Mouse (Mus musculus): ENCODE measurements at regions not wholly inside any gene's neighbourhood (a gene's known extent, or its start where the extent isn't known, plus 50 kb on each side); places are given as distances from the start of the nearest gene placed in this dataset.

GRCm38 (mm10) chr14:54145743-54146741 is 107.9 kb downstream of the Dad1 start:
- H3K4me3 ChIP-seq (ENCODE audit: control insufficient read depth, insufficient read depth, low read length) = no peak overlapping the region
- DNase-seq = peak; percentile 17
- H3K4me1 ChIP-seq (replicated peaks; ENCODE audit: control insufficient read depth, insufficient read depth, low read length) = peaks cover 37% of the 10 kb centered on the region
- no peaks in the 10 kb centered on the region for H3K27me3 ChIP-seq (ENCODE audit: control insufficient read depth, insufficient read depth, low read length)
- WGBS = 73% methylated on average over 10 of the region's 11 CpGs
- H3K36me3 ChIP-seq (ENCODE audit: control insufficient read depth, insufficient read depth, low read length) = peaks cover 14% of the 10 kb centered on the region; the same call in 1 of the 2 replicates
- TF ChIP-seq POLR2A (IDR thresholded peaks at IDR 0.05; ENCODE audit: control insufficient read depth, extremely low read depth, insufficient read depth, low read length, poor library complexity) = no peak
- TF ChIP-seq CTCF (IDR thresholded peaks at IDR 0.05; ENCODE audit: borderline replicate concordance, control insufficient read depth, extremely low read depth, insufficient read depth, low read length, poor library complexity) = no peak
- H3K27ac ChIP-seq (ENCODE audit: control insufficient read depth, insufficient read depth, low read length) = peak overlapping the region; percentile 2; the same call in 1 of the 2 replicates

DNA sequence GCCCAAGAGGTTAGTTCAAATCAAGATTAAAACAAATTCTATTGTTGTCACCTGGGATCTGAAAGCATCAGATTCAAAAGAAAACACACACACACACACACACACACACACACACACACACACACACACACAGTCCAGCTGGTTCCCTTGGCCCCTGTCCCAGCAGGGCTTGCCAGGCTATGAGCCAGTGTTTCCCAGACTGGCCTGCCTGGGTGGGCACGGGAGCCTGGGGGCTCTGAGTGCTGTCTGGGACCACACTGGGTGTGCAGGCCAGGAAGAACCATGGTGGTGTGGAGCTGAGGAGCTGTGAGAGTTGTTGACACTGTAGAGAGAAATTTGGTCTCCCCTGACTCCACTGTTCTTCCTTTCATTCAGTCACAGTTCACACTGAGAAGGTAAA is 110.1 kb downstream of the Dad1 start:
- TF ChIP-seq CTCF (IDR thresholded peaks at IDR 0.05; ENCODE audit: borderline replicate concordance, control insufficient read depth, extremely low read depth, insufficient read depth, low read length, poor library complexity) (no peak), POLR2A (IDR thresholded peaks at IDR 0.05; ENCODE audit: control insufficient read depth, extremely low read depth, insufficient read depth, low read length, poor library complexity) (no peak)
- Histone ChIP-seq H3K4me3 (ENCODE audit: control insufficient read depth, insufficient read depth, low read length) (no peak overlapping the region), H3K27ac (ENCODE audit: control insufficient read depth, insufficient read depth, low read length) (no peak overlapping the region), H3K27me3 (ENCODE audit: control insufficient read depth, insufficient read depth, low read length) (no peaks in the 10 kb centered on the region), H3K4me1 (replicated peaks; ENCODE audit: control insufficient read depth, insufficient read depth, low read length) (peaks cover 26% of the 10 kb centered on the region), H3K36me3 (ENCODE audit: control insufficient read depth, insufficient read depth, low read length) (peaks cover 14% of the 10 kb centered on the region; the same call in 1 of the 2 replicates)
- DNase-seq = no peak
- 86% methylated on average over 1 of the region's 1 CpGs for WGBS

- TF ChIP-seq CTCF (IDR thresholded peaks at IDR 0.05; ENCODE audit: borderline replicate concordance, control insufficient read depth, extremely low read depth, insufficient read depth, low read length, poor library complexity) (no peak), POLR2A (IDR thresholded peaks at IDR 0.05; ENCODE audit: control insufficient read depth, extremely low read depth, insufficient read depth, low read length, poor library complexity) (no peak)
- H3K4me3 ChIP-seq (ENCODE audit: control insufficient read depth, insufficient read depth, low read length) = no peak overlapping the region
- H3K36me3 ChIP-seq (ENCODE audit: control insufficient read depth, insufficient read depth, low read length) = peaks cover under 1% of the 10 kb centered on the region; the same call in 1 of the 2 replicates
- 11% methylated on average over 3 of the region's 3 CpGs for WGBS
- H3K27ac ChIP-seq (ENCODE audit: control insufficient read depth, insufficient read depth, low read length) = no peak overlapping the region; the same call in 1 of the 2 replicates
- no peaks in the 10 kb centered on the region for H3K27me3 ChIP-seq (ENCODE audit: control insufficient read depth, insufficient read depth, low read length)
- no peak for DNase-seq
- H3K4me1 ChIP-seq (replicated peaks; ENCODE audit: control insufficient read depth, insufficient read depth, low read length) = peaks cover 6% of the 10 kb centered on the region
Measured at GRCm38 (mm10) chr14:54138288-54138687, 115.6 kb downstream of the Dad1 start.

DNA sequence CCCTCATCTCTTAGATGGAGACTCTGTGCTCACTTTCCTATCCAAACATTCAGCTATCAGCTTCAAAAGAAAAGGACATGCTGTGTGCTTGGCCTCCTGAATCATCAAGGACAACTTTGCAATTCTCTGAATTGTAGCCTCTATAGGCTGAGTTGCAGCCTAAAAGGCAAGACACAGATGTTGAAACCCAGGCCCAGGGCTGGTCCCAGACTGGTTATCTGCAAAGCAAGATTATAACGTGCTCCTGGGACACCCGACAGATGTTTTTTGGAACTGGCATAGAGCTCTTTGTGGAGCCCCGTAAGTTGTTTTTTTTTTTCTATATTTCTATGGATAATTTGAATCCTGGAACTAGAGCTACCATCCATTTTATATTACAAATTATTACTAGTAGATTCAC is 117.4 kb downstream of the Dad1 start:
- no peaks in the 10 kb centered on the region for H3K36me3 ChIP-seq (ENCODE audit: control insufficient read depth, insufficient read depth, low read length)
- H3K27ac ChIP-seq (ENCODE audit: control insufficient read depth, insufficient read depth, low read length) = peak overlapping the region; percentile 59
- H3K27me3 ChIP-seq (ENCODE audit: control insufficient read depth, insufficient read depth, low read length) = no peaks in the 10 kb centered on the region
- DNase-seq = no peak
- 50% methylated on average over 3 of the region's 3 CpGs for WGBS
- TF ChIP-seq POLR2A (IDR thresholded peaks at IDR 0.05; ENCODE audit: control insufficient read depth, extremely low read depth, insufficient read depth, low read length, poor library complexity) (no peak), CTCF (IDR thresholded peaks at IDR 0.05; ENCODE audit: borderline replicate concordance, control insufficient read depth, extremely low read depth, insufficient read depth, low read length, poor library complexity) (no peak)
- H3K4me3 ChIP-seq (ENCODE audit: control insufficient read depth, insufficient read depth, low read length) = no peak overlapping the region
- H3K4me1 ChIP-seq (replicated peaks; ENCODE audit: control insufficient read depth, insufficient read depth, low read length) = peaks cover 6% of the 10 kb centered on the region

DNA sequence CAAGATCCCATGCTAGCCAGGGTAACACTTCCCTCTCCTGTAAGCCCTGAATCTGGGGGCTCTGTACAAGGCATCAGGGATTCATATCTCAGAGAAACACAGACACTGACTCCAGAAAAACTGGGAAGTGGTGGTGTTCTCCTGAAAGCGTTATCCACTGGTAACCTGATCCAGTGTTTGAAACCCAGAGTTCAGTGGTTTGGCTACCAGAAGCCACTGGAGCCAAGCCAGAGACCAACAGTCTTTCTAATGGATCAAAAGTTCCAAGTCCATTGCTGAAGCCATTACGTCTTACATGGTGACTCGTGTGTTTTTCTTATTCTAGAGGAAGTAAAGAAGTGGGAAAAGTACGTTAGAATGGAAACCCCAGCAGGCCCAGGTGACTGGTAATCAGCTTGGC is 125.6 kb downstream of the Dad1 start:
- Histone ChIP-seq H3K4me3 (ENCODE audit: control insufficient read depth, insufficient read depth, low read length) (no peak overlapping the region), H3K36me3 (ENCODE audit: control insufficient read depth, insufficient read depth, low read length) (peaks cover 6% of the 10 kb centered on the region; the same call in 1 of the 2 replicates), H3K27me3 (ENCODE audit: control insufficient read depth, insufficient read depth, low read length) (no peaks in the 10 kb centered on the region), H3K27ac (ENCODE audit: control insufficient read depth, insufficient read depth, low read length) (no peak overlapping the region), H3K4me1 (replicated peaks; ENCODE audit: control insufficient read depth, insufficient read depth, low read length) (peaks cover 15% of the 10 kb centered on the region)
- 40% methylated on average over 4 of the region's 4 CpGs for WGBS
- TF ChIP-seq CTCF (IDR thresholded peaks at IDR 0.05; ENCODE audit: borderline replicate concordance, control insufficient read depth, extremely low read depth, insufficient read depth, low read length, poor library complexity) (no peak), POLR2A (IDR thresholded peaks at IDR 0.05; ENCODE audit: control insufficient read depth, extremely low read depth, insufficient read depth, low read length, poor library complexity) (no peak)
- DNase-seq = no peak

DNA sequence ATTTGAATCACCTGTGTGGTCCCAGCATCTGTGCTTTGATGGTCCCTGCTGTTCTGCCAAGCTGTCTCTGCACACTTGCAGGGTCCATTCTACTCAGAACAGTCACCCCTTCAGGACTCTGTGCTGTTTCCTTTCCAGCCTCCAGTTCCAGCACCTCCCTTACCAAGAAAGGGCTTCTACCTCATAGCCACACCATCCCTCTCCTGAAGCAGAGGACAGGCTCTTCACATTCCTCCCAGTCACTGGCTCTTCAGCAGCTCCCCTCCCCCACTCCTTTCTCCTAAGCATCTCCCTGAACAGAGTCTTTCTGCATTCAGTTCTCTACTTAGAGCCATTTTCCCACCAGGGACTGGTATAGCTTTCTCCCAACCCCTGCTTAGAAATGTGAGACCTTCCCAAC is 128.4 kb downstream of the Dad1 start:
- peak overlapping the region; percentile 49 for H3K4me3 ChIP-seq (ENCODE audit: control insufficient read depth, insufficient read depth, low read length)
- H3K27me3 ChIP-seq (ENCODE audit: control insufficient read depth, insufficient read depth, low read length) = no peaks in the 10 kb centered on the region
- no peak for DNase-seq
- TF ChIP-seq CTCF (IDR thresholded peaks at IDR 0.05; ENCODE audit: borderline replicate concordance, control insufficient read depth, extremely low read depth, insufficient read depth, low read length, poor library complexity) (no peak), POLR2A (IDR thresholded peaks at IDR 0.05; ENCODE audit: control insufficient read depth, extremely low read depth, insufficient read depth, low read length, poor library complexity) (no peak)
- peak overlapping the region; percentile 80 for H3K27ac ChIP-seq (ENCODE audit: control insufficient read depth, insufficient read depth, low read length)
- H3K4me1 ChIP-seq (replicated peaks; ENCODE audit: control insufficient read depth, insufficient read depth, low read length) = peaks cover 15% of the 10 kb centered on the region
- peaks cover 6% of the 10 kb centered on the region; the same call in 1 of the 2 replicates for H3K36me3 ChIP-seq (ENCODE audit: control insufficient read depth, insufficient read depth, low read length)
